Mouse (Mus musculus) lung, postnatal 0 days (tissue): ENCODE results near the gene Ldb3. TPM values are rescaled to one million over a fixed set of nuclear protein-coding genes. Genes with fewer than 3 reads are reported as not detected.

ENCODE experiments used
- ATAC-seq: fragments of 200-750 bp; cut with Nextera tagmentation; 2 replicates; pipeline ENCODE4 v1.8.0; 2017; ENCODE audit warnings: moderate library complexity
- DNase-seq: peaks from one replicate; pipeline ENCODE4 v3.0.0-alpha.2; 2016; ENCODE audit warnings: low spot score
- H3K27ac ChIP-seq: fragments of 300-500 bp; sonication (generic); 2 replicates; pipeline ENCODE4 v1.5.1; 2014; ENCODE audit warnings: antibody characterized with exemption, mild to moderate bottlenecking, low read length, mixed read lengths
- H3K27me3 ChIP-seq: fragments of 300-500 bp; sonication (generic); replicated peaks from 2 replicates; pipeline ENCODE4 v1.6.1; 2014; ENCODE audit warnings: low read length, mixed read lengths; ENCODE audit not compliant: insufficient read depth
- H3K36me3 ChIP-seq: fragments of 300-500 bp; sonication (generic); 2 replicates; pipeline ENCODE4 v1.6.1; 2014; ENCODE audit warnings: low read length, mixed read lengths; ENCODE audit not compliant: insufficient read depth
- H3K4me1 ChIP-seq: fragments of 300-500 bp; sonication (generic); 2 replicates; pipeline ENCODE4 v1.6.1; 2014; ENCODE audit warnings: antibody characterized with exemption, low read depth, low read length, mixed read lengths; ENCODE audit not compliant: insufficient read depth
- H3K4me2 ChIP-seq: fragments of 300-500 bp; sonication (generic); replicated peaks from 2 replicates; pipeline ENCODE4 v1.6.1; 2014; ENCODE audit warnings: low read depth, mild to moderate bottlenecking, low read length, moderate library complexity, mixed read lengths
- H3K4me3 ChIP-seq: fragments of 300-500 bp; sonication (generic); 2 replicates; pipeline ENCODE4 v1.5.1; 2014; ENCODE audit warnings: low read depth, low read length
- H3K9ac ChIP-seq: fragments of 300-500 bp; sonication (generic); replicated peaks from 2 replicates; pipeline ENCODE4 v1.6.1; 2014; ENCODE audit warnings: low read depth, mild to moderate bottlenecking
- H3K9me3 ChIP-seq: fragments of 300-500 bp; sonication (generic); 2 replicates; pipeline ENCODE4 v1.6.1; 2016; ENCODE audit warnings: low read length, mixed read lengths
- CTCF ChIP-seq: IDR thresholded peaks from 2 replicates; pipeline ENCODE4 v1.5.1; 2016; ENCODE audit warnings: antibody characterized with exemption, mild to moderate bottlenecking
- EP300 ChIP-seq: IDR thresholded peaks from 2 replicates; pipeline ENCODE4 v1.6.1; 2016; ENCODE audit warnings: antibody characterized with exemption, mild to moderate bottlenecking, control low read depth
- WGBS: fragments of 180-500 bp; shearing (Covaris S2); extraction: QIAGEN DNeasy Blood & Tissue Kit; methylation state at CpG from one replicate; pipeline ENCODE4 v1.1.7; 2014; 5-methylcytosine and 5-hydroxymethylcytosine counted together
- polyA plus RNA-seq: library from polyadenylated mRNA; unstranded; fragments of >200 nt; fragmentation: Nextera tagmentation; extraction: Ambion mirVana; gene quantifications from 2 replicates; pipeline ENCODE4 v1.2.1, GENCODE M21; 2015

Ldb3 gene
- polyA plus RNA-seq, 1 experiment from 2014 or later = 2.6 TPM

DNA sequence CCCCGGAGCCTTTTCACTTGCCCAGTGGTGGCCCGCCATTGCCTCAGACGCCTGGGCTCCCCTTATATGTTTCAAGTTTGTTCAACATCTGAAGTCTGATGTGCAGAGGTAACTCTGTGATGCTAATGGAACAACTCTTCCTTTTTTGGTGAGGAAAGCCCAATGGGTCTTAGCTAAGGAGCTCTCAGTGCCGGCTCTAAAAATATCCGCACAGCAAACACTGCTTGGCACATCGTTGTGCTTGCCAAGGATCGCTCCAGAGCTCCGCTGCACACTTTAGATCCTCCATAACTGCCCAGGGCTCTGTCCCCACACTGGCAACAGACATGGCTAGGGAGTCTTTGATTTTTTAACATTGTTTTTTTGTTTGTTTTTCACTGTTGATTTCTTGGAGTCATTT lies 59.7 kb downstream of the Ldb3 start:
- ATAC-seq = no peak
- H3K27ac ChIP-seq = no peak overlapping the region
- H3K9ac ChIP-seq = no peak overlapping the region
- TF ChIP-seq EP300 (no peak), CTCF (no peak)
- H3K4me3 ChIP-seq = no peak overlapping the region; the same call in 1 of the 2 replicates
- H3K9me3 ChIP-seq = no peaks in the 10 kb centered on the region
- DNase-seq = no peak
- no peaks in the 10 kb centered on the region for H3K27me3 ChIP-seq
- H3K4me1 ChIP-seq = no peaks in the 10 kb centered on the region
- H3K4me2 ChIP-seq = 0 out of 2 replicates have a peak overlapping the region, but pooled peaks have one; percentile 6
- WGBS = 46% methylated on average over 8 of the region's 8 CpGs
- H3K36me3 ChIP-seq = no peaks in the 10 kb centered on the region

DNA sequence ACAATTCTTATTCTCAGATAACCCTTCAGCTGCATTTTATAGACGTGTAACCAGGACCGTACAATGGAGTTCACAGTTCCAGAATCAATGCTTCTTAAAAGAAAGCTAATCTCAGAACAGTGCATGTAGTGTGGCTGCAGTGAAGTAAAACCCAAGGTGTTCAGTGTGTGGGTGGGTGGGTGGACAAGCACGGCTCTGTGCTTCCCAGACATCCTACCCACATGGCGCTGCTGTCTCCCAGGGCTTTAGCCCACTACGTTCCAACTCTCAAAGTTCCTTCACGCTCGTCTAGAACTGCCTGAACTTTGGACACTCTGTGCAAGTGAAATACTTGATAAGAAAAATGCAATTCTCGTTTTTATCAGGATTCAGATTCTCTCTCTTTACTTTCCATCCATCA lies 65.8 kb downstream of the Ldb3 start, which contains the start of gene 9230112D13Rik:
9230112D13Rik (minus strand) TSS at position 101 of the 400 bp plus-strand sequence.
- no peaks in the 10 kb centered on the region for H3K36me3 ChIP-seq
- H3K4me2 ChIP-seq = no peak within 1 kb of the TSS
- no peaks in the 10 kb centered on the region for H3K4me1 ChIP-seq
- no peak for ATAC-seq
- H3K9ac ChIP-seq = no peak within 1 kb of the TSS
- no peak within 1 kb of the TSS for H3K4me3 ChIP-seq
- no peak within 1 kb of the TSS for H3K27ac ChIP-seq
- H3K9me3 ChIP-seq = no peaks in the 10 kb centered on the region
- no peak for TF ChIP-seq CTCF
- TF ChIP-seq EP300 = no peak
- H3K27me3 ChIP-seq = no peaks in the 10 kb centered on the region
- DNase-seq = no peak
- 71% methylated on average over 8 of the region's 8 CpGs for WGBS

DNA sequence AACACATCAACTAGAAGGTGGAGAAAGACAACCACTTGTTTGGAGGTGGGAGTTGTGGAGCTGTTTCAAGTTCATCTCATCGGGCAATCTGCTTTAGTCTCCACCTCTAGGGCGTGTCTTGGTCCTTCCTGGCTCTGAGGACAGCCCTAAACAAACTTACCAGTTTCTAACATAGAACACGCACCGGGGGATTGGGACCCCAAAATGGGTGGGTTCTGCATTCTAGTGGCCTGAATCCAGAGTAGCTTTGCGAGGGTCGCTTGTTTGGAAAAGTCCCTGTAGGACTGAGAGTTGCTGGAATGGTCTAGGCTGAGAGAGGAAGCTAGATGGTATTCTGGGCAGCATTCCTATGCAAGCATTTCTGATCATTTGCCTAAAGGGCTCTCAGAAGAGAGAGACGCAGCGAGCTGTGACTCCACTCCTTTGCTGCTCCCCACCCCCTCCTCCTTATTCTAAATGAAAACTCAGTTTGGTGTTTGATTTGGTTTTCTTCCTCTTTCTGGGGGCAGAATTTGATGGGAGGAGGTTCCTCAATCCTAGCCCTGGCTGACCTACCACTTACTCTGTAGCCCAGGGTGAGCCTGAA lies 70.4 kb downstream of the Ldb3 start:
- Histone ChIP-seq H3K27me3 (no peaks in the 10 kb centered on the region; the same call in 1 of the 2 replicates), H3K9me3 (no peaks in the 10 kb centered on the region), H3K9ac (no peak overlapping the region), H3K27ac (no peak overlapping the region), H3K4me2 (no peak overlapping the region), H3K4me1 (no peaks in the 10 kb centered on the region), H3K36me3 (no peaks in the 10 kb centered on the region), H3K4me3 (no peak overlapping the region)
- TF ChIP-seq EP300 = no peak
- TF ChIP-seq CTCF = no peak
- DNase-seq (no peak), ATAC-seq (no peak)
- WGBS = 53% methylated on average over 8 of the region's 8 CpGs

DNA sequence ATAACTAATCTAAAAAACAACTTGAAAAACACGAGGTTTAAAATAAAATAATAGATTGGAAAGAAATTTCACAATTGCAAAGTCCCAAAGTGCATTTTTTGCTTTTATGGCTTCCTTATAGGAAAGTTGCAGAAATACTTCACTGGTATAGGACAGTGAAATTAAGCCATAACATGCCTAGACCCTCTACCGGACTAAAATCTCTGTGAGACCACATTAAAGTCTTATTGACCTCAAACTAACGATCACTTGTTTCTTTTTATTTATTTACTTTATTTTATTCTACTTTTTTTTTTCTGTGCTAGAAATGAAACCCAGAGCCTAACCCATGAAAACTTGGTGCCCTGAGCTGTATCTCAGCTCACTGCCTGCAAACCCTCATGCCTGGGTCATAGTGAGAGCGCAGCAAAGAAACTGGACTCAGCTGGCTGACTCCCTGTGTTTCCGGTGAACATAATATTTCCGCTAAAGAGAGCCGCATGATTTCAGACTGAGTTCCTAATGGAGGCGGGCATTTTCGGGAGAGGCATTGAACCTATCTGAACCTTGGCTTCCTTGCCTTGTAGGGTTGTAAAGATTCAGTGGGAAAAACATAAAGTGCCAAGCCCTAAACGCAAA lies 71.4 kb downstream of the Ldb3 start:
- no peak overlapping the region for H3K4me2 ChIP-seq
- no peak for ATAC-seq
- no peaks in the 10 kb centered on the region for H3K4me1 ChIP-seq
- no peak for DNase-seq
- WGBS = 84% methylated on average over 10 of the region's 10 CpGs
- no peaks in the 10 kb centered on the region; the same call in 1 of the 2 replicates for H3K27me3 ChIP-seq
- H3K9me3 ChIP-seq = no peaks in the 10 kb centered on the region
- no peak overlapping the region for H3K4me3 ChIP-seq
- H3K27ac ChIP-seq = no peak overlapping the region
- H3K36me3 ChIP-seq = no peaks in the 10 kb centered on the region
- TF ChIP-seq CTCF = no peak
- no peak for TF ChIP-seq EP300
- no peak overlapping the region for H3K9ac ChIP-seq

DNA sequence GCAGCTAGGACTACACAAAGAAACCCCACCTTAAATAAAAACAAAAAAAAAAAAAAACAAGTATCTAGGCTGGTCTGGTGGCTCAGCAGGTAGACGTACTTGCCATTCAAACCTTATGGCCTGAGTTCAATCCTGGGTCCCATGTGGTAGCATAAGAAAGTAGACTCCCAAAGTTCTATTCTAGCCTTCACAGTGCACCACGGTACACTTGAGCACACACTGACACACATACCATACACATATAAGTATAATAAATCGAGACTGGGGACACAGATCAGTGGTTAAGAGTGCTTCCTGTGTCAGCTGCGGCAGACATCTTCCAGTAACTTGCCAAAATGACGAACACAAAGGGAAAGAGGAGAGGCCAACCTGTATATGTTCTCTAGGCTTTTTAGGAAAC lies 72.6 kb downstream of the Ldb3 start:
- no peak overlapping the region for H3K9ac ChIP-seq
- 74% methylated on average over 5 of the region's 5 CpGs for WGBS
- TF ChIP-seq EP300 (no peak), CTCF (no peak)

DNA sequence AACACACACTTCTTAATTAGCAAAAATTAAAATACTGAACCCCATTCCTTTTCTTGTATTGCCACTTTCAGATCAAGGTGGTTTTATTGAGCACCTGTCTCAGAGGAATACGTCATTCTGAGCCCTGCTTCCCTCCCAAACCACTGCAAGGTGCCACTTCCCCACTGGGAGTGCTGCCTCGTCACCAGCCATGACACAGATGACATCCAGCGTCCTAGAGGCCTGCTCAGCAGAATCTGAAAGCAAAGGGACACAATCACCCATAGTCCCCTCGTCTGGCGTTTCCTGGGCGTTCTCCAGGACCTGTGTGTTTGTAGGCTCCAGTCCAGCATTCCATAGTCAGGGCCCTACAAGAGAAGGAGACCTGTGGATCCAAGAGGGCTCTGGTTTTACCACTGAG lies 74.4 kb downstream of the Ldb3 start:
- Histone ChIP-seq H3K27ac (0 out of 2 replicates have a peak overlapping the region, but pooled peaks have one; percentile 4), H3K4me1 (no peaks in the 10 kb centered on the region), H3K4me2 (no peak overlapping the region), H3K9ac (no peak overlapping the region), H3K4me3 (no peak overlapping the region), H3K9me3 (no peaks in the 10 kb centered on the region), H3K27me3 (no peaks in the 10 kb centered on the region; the same call in 1 of the 2 replicates), H3K36me3 (no peaks in the 10 kb centered on the region)
- peak; percentile 54 for DNase-seq
- peak; percentile 69 for ATAC-seq
- 32% methylated on average over 6 of the region's 6 CpGs for WGBS
- TF ChIP-seq EP300 (no peak), CTCF (peak; percentile 51)

More for the DNA sequence above, 72.6 kb downstream of the Ldb3 start:
- DNase-seq = no peak
- Histone ChIP-seq H3K4me3 (no peak overlapping the region), H3K4me1 (no peaks in the 10 kb centered on the region), H3K4me2 (no peak overlapping the region), H3K27ac (no peak overlapping the region), H3K36me3 (no peaks in the 10 kb centered on the region), H3K9me3 (no peaks in the 10 kb centered on the region), H3K27me3 (no peaks in the 10 kb centered on the region; the same call in 1 of the 2 replicates)
- no peak for ATAC-seq
